Mouse (Mus musculus) adrenal gland, postnatal 25 days (tissue): ENCODE measurements around the gene Def6. TPM values are rescaled to one million over a fixed set of nuclear protein-coding genes. Genes with fewer than 3 reads are reported as not detected.
A peak's percentile ranks its signal among the peaks of the same experiment; 100 is the strongest.

ENCODE experiments used
- DNase-seq: peaks from one replicate; pipeline ENCODE4 v3.0.0; 2021; ENCODE audit warnings: mixed read lengths
- long read RNA-seq: library from polyadenylated mRNA; stranded (forward); transcript quantifications from one replicate; pipeline ENCODE4 v2.0.0, GENCODE M21; 2021
- total RNA-seq: library from RNA; stranded (reverse); gene quantifications from 2 replicates; pipeline ENCODE4 v1.2.3, GENCODE M21; 2021

Gene Def6
- 1.8 and 3.1 TPM in 2 replicates for total RNA-seq
- long read RNA-seq, partial matches to known transcripts: 0 of 2 reads
- long read RNA-seq, other reads (novel, unspliced or antisense): 1 of 2 reads

DNA sequence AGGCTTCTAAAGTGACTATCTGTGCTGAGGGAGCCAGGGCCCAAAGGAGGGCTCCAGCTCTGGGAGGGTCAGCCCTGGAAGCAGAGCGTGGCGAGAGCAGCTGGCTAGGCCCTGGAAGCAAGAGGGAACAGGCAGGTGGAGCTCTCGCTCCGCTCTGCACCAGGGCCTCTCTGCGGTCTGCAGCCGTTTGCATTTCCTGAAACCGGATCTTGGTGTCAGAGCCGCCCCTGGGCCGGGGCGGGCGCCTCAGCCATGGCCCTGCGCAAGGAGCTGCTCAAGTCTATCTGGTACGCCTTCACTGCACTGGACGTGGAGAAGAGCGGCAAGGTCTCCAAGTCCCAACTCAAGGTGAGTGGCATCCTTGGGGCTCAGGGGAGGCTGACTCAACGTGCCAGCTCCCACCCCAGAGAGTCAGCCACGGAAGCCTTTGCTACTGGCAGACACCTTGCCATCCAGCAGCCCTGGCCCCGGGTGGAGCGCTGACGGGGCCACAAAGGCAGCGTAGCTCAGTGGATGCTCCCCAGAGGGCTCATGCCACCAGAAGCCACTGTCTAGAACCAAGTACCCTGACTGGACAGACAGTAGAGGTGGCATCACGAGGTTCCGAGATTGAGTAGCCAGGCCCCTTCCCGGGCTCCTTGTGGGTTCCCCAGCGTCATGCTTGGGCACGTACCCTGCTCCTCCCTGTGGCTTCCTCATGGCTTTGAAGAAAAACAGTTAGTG lies at the start of gene Def6:
Gene Def6, plus strand, starts transcription at position 188 of the 723 bp plus-strand sequence.
- peak; percentile 67 for DNase-seq

DNA sequence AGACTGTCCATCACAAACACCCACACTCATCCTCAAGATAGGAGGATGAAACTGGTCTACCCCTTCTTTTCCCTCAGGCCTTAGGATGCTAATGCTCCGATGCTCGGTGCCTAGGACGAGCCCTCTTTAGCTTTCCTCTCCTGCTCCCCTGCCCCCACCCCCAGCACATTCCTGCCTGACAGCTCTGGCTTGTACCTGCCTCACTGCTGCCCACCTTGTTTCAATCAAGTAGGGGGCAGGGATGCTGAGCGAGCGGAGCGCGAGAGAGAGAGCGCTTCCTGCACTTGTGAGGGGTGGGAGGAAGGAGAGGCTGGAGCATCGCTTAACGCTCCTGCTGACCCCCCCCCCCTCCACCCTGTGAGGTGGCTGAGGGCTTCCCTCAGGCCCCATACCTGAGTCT lies 47.2 kb upstream of the Def6 start:
- DNase-seq: no peak

DNA sequence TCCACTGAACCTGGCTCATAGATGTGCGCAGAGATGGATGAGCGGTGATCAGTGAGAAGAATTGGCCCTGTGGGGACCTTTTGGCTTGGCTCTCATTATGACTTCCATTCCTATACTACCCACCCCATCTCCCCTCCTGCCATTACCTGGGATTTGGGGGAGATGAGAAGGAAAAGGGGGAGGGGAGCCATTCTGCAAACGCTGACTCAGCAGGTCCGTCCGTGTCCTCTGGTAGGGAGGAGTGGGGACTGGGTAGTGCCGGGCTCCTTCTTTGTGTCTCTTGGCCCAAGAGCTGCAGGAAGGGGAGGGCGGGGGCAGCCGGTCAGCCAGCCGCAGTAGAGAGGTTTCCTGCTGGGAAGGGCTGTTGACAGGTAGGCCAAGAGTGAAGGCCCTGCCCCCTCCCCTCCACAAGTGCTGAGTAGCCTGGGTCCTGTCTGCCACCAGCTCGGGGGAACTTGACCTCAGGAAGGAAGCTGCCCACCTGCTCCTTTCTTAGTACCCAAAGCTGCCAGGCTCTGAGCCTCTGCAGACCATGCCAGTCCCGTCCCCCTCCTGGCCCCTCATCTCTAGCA lies 46.2 kb upstream of the Def6 start:
- DNase-seq: no peak

DNA sequence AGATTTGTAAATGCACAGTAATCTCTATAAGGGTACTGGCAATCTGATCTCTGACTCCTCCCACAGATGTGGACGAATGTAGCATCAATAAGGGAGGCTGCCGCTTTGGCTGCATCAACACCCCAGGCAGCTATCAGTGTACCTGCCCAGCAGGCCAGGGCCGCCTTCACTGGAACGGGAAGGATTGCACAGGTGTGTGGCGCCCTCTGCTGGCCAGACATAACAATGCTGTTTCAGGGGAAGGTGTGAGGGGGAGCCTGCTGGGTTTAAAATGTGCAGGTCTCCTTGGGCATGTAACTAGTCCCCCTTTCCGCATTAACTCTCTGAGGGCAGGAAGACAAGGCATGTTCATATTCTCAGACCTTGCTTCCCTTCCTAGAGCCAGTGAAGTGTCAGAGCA lies 43.9 kb upstream of the Def6 start:
- peak; percentile 87 for DNase-seq

DNA sequence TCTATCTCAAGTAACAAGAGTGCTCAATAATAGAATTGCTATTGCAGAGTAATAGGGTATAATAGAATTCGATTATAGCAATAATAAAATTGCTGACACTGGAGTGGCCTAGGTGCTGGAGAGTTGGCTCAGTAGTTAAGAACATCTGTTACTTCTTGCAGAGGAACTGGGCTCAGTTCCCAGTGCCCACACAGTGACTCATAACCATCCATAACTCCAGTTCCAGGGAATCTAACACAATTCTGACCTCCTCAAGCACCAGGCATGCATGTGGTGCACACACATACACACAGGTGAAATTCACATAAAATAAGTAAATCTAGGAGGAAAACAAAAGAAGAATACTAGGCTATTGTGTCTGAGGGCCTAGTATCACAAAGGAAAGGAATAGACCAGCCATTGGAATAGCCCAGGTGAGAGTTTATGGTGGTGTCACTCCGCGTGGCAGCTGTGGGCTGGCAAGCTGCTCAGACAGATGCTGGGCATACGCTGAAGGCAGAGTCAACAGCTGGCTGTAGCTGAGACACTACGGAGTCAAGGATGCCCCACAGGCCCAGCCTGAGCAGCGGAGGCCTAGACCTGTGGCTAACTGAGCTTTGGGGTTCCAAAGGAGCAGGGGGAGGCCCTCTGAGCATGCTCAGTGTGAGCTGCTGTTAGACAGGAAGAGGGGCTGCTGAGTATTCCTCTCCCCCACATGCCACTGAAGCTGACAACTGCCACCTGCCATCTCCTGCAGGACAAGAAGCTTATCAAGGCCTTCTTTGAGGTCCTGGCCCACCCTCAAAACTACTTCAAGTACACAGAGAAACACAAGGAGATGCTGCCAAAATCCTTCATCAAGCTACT lies 36.9 kb upstream of the Def6 start:
- peak; percentile 51 for DNase-seq

DNA sequence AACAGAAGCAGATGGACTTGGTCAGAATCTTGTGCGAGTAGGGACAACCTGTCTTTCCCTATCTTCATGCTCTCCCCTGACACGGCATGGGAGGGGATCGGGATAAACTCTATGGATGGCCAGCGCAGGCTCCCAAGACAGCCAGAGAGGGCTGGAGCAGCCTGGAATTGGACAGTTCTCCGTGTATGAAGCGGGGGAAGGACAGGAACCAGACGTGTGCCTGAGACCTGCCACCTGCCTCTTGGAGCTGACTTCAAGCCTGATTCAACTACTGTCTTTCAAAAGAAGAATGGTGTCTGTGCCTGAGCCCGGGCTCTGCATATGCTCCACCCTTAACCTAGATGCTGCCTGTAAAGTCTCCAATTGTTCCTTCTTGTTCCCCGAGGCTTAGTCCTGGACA lies 34.9 kb upstream of the Def6 start:
- no peak for DNase-seq

DNA sequence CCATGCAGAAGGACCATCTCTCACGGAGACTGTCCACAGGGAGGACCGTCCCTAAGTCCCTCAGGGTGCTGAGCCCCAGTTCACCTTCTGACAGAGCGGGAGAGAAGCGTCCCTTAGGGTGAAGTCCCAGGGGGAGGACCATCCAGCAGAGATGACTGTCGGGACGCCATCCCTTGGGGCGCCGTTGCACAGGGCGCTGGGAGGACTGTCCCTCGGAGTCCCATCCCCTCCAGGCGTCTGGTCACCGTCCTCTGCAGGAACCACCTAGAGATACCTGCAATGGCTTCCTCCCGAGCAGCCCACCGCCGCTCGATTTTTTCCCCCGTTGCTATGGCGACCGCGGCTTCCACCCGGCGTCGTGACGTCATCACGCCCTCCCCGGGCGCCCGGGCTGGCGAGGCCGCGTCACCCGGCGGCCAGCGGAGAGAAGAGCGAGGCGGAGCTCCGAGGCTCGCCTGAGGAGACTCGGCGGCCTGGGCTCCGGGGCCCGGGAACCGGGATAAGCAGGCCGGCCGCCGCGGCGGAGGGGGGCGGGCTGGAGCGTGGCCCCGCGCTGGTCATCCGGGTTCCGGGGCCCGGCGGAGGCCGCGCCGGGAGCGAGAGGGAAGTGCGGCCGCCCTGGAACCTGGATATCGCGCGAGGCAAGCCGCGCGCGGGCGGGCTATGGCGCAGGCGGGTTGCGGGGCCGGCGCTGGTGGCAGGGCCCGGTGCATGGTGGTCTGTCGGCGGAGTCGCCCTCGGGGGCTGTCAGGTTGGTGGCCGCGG lies 30.6 kb upstream of the Def6 start, which contains the start of gene Zfp523:
Gene Zfp523, plus strand, starts transcription at position 355 of the 765 bp plus-strand sequence.
- DNase-seq: peak; percentile 90

DNA sequence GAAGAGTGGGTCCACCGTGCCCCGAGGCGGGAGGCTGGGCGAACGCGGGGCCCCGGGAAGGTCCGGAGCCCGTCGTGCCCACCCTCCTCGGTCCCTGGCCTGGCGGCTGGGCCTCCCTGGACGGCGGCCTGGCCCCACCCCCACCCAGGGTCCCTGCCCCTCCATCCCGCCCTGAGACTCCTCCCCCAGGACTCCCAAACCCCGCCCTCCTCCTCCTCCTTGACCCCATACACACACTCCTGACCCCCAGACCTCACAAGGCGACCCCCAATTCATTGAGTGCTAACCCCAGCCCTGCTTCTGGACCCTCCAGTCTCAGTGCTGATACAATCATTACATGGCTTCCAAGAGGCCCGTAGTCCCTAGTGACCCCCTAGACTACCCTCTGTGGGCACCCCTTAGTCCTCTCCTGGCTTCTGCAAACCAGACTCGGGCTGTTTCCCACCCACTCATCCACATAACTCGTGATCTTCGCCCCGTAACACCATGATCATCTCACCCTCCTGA lies 30.0 kb upstream of the Def6 start:
- DNase-seq: no peak

DNA sequence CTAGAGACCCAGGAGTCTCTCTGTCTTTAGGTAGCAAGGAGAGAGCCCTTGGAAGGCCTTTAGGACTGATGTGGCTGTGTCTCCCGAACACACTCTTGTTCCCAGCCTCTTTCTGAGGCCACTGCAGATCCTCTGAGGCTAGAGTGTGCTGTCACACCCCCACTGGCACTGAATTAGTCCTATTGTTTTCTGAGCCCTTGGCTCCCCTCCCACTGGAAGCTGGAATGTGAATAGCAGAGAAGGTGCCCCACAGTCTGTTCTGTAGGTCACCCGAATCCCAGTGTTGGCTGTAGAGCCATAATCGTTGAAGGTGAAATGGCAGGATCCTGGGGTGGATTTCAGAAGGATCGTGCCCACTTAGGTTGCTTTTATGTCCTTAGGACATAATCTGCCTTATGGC lies 27.2 kb upstream of the Def6 start:
- DNase-seq: no peak

DNA sequence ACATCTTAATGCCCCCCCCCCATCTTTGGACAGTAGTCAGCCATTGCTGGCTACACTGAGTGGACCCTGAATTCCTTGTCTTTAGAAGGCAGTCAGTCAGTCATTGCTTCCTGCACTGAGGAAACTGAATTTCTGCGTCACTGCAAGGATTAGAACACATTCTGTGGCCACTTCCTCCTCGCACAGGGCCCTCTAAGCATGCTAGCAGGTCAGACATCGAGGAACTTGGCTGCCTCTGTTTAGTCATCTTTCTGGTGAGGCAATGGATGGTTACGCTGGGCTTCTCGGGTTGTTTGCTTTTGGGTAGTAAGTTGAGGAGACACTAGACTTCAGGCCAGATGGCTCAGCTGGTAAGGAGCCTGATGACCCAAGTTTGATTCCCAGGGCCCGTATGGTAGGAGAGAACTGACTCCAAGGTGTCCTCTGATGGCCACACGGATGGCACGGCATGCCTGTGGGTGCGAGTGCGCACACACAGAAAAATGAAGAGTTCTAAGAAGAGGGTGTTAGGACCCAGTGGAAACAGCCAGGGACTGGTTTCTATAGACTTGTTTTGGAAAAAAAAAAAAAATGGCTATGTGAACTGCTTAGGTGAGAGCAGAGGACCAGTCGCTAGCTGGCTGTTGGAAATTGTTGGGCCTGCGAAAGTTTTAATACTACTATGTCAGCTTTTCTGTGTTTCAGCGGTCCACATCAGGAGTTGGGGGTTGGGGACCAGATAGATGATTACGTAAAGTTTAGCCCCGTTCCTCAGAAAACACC lies 26.6 kb upstream of the Def6 start:
- DNase-seq: no peak

DNA sequence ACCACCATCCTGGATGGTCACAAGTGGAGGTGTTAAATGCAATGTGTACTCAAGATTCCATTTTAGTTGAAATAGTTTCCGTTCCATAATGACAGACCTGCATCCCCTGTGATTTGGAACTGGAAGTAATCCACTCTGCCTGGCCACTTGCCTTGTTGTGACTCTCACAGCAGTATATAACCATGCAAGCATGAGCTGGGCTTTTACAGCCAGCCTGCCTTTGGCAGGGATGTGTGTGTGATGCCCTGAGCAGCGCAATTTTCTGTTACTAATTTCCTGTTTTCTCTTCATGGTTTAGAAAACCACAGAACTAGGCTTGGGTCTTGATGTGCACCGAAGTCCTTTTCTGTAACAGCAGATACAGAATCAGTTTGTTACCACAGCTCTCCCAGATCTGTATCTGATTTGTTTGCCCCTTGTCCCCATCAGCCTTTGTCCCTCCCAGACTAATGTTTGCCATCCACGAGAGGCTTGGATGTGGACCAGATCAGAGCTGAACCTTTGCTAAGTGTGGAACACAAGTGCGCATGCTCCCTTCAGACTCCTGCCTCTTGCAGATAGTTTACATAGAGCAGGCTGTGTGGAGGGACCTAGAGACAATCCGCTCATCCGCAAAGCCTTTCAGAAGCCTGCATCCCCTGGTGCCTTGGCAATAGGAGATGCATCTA lies 22.5 kb upstream of the Def6 start:
- DNase-seq: no peak

DNA sequence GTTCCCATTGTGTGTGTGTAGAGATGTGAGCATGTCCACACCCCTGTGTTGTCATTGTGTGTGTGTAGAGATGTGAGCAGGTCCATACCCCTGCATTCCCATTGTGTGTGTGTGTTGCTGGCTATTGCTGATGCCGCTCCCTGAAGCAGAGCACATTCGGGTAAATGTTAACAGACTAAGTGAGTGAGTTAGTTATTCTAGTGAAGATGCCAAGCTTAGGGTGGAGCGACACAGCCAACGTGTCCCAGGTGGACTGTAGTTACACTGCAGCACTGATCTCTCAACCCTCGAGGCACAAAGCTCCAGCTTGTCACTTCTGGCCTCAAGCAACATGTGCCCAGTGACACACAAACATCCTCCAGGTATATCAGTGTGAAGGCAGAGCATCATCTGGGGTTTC lies 19.3 kb upstream of the Def6 start:
- no peak for DNase-seq

DNA sequence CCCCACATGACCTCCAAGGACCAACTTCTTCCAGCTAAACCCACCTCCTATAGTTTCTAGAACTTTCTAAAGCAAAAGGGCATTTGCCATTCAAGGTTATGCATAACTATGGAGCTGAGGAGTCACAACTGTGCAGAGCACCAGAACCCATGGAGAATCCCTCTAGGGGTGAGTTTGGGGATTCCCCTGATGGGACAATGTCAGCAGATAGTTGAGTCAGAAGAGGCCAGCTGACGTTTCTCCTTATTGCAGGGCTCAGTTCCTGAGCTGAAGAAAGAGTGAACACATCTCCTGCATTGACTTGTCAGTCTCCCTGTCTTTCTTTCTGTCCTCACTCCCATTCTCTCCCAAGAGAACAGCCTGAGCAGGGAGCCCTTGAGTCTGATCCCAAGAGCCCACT lies 14.8 kb upstream of the Def6 start:
- no peak for DNase-seq

DNA sequence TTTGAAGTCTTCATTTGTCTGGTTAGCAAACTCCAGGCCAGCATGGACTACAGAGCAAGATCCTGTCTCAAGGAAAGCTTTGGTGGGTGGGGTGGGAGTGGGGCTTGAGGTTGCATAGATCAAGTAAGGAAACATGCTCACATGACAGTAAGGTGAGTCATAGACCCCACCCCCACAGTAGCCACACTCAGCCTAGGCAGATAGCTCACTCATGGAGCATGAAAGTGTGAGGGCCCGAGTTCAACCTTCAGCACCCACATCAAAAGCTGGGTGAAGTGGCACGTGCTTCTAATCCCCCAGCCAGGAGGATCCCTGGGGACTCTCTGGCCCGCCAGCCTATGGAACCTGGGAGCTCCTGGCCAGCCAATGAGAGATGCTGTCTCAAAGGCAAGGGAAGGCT lies 14.0 kb upstream of the Def6 start:
- no peak for DNase-seq

DNA sequence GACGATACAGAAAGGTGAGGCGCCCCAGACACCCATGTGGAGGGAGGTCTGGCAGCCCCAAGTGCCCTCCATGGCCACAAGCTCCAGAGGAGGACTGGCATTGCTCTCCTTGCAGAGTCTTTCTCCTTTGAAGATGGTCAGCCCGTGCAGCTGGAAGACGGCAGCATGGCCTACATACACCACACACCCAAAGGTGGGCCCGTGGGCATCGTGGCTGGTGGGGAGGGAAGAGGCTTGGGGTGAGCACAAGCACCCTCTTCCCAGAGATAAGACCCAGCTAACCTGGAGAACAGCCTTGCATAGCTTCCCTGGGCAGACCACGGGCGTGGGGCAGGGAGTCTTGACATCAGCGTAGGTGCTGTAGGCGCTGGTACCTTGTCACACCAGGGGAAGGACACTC lies 12.5 kb upstream of the Def6 start:
- DNase-seq: no peak

DNA sequence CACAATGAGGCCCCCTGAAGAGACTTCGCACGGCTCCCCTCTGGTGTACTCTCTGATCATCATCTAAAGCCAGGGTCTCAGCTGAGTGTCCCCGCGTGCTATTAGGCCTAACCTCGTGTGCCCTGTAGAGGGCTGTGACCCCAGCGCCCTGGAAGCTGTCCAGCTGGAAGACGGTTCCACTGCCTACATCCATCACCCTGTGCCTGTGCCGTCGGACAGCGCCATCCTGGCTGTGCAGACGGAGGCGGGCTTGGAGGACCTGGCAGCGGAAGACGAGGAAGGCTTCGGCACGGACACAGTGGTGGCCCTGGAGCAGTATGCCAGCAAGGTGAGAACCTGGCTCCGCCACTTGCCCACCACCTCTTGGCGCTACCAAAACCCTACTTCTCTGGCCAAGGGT lies 9.9 kb upstream of the Def6 start:
- DNase-seq: peak; percentile 37

DNA sequence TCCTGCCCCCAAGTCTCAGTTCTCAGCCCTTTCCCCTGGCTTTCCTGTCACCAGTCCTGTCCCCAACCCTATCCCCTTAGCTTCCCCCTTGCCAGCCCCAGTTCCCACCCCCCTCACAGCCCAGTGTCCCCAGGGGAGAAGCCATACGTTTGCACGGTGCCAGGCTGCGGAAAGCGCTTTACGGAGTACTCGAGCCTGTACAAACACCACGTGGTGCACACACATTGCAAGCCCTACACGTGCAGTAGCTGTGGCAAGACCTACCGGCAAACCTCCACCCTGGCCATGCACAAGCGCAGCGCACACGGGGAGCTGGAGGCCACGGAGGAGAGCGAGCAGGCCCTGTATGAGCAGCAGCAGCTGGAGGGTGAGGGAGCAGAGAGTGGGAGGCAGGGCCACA lies 5.6 kb upstream of the Def6 start:
- no peak for DNase-seq

DNA sequence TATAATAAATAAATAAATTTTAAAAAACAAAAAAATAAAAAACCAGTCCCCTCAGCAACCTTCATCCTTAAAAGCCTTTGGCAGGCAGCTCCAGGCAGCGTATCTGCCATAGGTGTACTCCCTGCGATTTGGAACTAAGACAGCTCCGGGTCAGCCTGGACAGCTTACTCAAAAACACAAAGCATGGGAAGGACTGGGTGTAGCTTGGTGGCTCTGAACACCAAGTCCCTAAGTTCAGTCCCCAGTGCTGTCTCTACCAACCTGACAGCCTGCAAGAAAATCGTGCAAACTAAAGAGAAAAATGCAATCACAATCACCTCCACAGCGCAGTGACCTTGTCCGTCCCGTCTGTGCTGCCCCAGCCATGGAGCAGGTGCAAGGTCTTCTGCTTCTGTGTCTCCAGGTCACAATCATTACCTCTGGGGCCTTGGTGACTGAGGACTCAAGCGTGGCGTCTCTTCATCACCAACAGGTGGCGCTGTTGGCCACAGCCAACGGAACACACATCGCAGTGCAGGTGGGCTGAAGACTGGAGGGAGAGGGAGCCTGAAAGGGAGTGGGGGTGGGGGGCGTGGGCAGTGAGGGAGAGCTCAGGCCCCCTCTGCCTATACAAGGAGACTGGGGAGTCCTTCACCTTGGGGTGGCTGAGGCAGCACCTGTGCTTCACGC lies 3.4 kb upstream of the Def6 start:
- DNase-seq: peak; percentile 54

DNA sequence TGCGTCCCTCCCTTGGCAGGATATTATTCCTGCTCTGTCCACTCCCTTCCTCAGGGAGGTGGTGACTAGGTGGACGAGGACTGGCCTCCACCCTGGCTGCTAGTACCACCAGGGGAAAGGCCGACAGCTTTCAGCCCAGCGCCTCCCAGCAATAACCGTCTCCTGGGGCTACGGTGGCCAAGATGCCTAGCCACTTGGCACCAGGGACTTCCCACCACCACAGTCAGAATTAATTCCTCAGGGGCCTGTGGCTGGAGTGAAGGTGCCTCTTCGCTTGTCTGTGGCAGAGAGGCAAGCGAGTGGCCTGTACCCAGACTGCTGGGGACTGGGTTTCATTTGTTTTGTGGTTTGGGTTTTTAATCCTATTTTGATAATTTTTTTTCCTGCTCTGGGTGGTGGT lies 2.1 kb upstream of the Def6 start:
- no peak for DNase-seq

DNA sequence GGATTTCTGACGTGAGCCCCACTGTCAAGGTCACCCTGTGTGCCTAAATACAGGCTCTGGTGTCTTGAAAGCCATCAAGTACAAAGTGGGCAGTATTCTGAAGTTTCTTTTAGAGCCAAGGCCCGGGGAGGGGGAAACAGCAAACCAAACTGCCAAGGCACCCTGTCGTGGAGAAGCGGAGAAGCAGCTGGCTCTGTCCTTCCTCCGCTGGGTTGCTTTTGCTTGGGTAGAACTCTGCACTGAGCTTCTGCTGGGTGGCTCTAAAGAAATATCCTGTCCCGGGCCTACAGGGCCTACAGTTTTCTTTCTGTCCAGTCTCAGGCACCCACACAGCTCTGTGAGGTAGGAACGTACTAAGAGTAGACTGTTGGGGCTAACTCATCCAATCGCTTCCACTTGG lies 486 bp upstream of the Def6 start:
- no peak for DNase-seq

DNA sequence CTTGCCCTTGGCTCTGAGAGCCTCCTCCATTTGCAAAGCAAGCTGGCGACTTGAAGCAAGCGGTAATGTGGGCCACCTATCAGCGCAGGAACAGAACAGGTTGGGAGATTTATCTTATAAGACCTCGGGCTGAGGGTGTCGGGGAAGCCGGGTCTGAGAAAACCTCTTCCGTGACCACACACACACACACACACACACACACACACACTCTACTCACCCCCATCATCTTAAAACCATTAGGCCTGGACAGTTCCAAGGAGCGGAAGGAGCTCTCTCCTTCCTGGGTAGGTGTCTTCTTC lies 685 bp downstream of the Def6 start:
- no peak for DNase-seq
